Mouse (Mus musculus) lung, postnatal 0 days (tissue): ENCODE measurements around the gene Rev1.

ENCODE experiments used
- CTCF ChIP-seq: IDR thresholded peaks from 2 replicates; pipeline ENCODE4 v1.5.1; 2016; ENCODE audit warnings: antibody characterized with exemption, mild to moderate bottlenecking
- EP300 ChIP-seq: IDR thresholded peaks from 2 replicates; pipeline ENCODE4 v1.6.1; 2016; ENCODE audit warnings: antibody characterized with exemption, mild to moderate bottlenecking, control low read depth

- TF ChIP-seq EP300 = no peak
- TF ChIP-seq CTCF = no peak
Measured at GRCm38 (mm10) chr1:38055176-38055575, 74.4 kb downstream of the Rev1 start.
